Mouse (Mus musculus) brain, embryonic 14.5 days (tissue): Measurements from ENCODE around the gene Enthd1. TPM values are rescaled to one million over a fixed set of nuclear protein-coding genes. Genes with fewer than 3 reads are reported as not detected.
A peak's percentile ranks its signal among the peaks of the same experiment; 100 is the strongest.

Experiments
- DNase-seq: peaks from one replicate; pipeline ENCODE4 v3.0.0-alpha.2; 2011; ENCODE audit warnings: low read depth
- CTCF ChIP-seq: fragments of 200-500 bp; IDR thresholded peaks from 2 replicates; pipeline ENCODE4 v1.5.1; 2012; ENCODE audit warnings: inconsistent platforms, mild to moderate bottlenecking, moderate library complexity, borderline replicate concordance; ENCODE audit not compliant: insufficient read depth, insufficient read length; ENCODE audit errors: extremely low read depth
- POLR2A ChIP-seq: fragments of 200-500 bp; IDR thresholded peaks from 2 replicates; pipeline ENCODE4 v1.6.1; 2012; ENCODE audit warnings: mild to moderate bottlenecking, inconsistent platforms, borderline replicate concordance; ENCODE audit not compliant: poor library complexity, insufficient read depth, insufficient read length, severe bottlenecking; ENCODE audit errors: extremely low read depth
- polyA plus RNA-seq: library from polyadenylated mRNA; depleted of rRNA; stranded (reverse); fragments of >200 nt; gene quantifications from 2 replicates; pipeline ENCODE4 v1.2.3, GENCODE M21; 2012

Enthd1 gene
- polyA plus RNA-seq, 1 experiment, result not detected

GRCm38 (mm10) chr15:80491505-80491904 is 73.5 kb downstream of the Enthd1 start:
- no peak for DNase-seq
- TF ChIP-seq CTCF, result no peak
- no peak for TF ChIP-seq POLR2A

GRCm38 (mm10) chr15:80490151-80490550 is 74.8 kb downstream of the Enthd1 start:
- no peak for TF ChIP-seq CTCF
- TF ChIP-seq POLR2A, result no peak
- DNase-seq, result no peak

GRCm38 (mm10) chr15:80488658-80489057 is 76.3 kb downstream of the Enthd1 start:
- TF ChIP-seq CTCF (no peak), POLR2A (no peak)
- DNase-seq, result no peak

- no peak for TF ChIP-seq CTCF
- TF ChIP-seq POLR2A, result no peak
- no peak for DNase-seq
These were observed 79.4 kb downstream of the Enthd1 start for GRCm38 (mm10) chr15:80485601-80486000.

- TF ChIP-seq CTCF (no peak), POLR2A (no peak)
- peak; percentile 88 for DNase-seq
These were observed 81.8 kb downstream of the Enthd1 start for GRCm38 (mm10) chr15:80483041-80483705.

- DNase-seq, result peak; percentile 50
- TF ChIP-seq CTCF (no peak), POLR2A (no peak)
These were observed 82.6 kb downstream of the Enthd1 start for GRCm38 (mm10) chr15:80482348-80482747.

GRCm38 (mm10) chr15:80474429-80475002 is 90.4 kb downstream of the Enthd1 start:
- no peak for TF ChIP-seq CTCF
- TF ChIP-seq POLR2A, result no peak
- DNase-seq, result no peak

- TF ChIP-seq POLR2A (no peak), CTCF (no peak)
These were observed 97.1 kb downstream of the Enthd1 start for GRCm38 (mm10) chr15:80467876-80468275.

GRCm38 (mm10) chr15:80462106-80462505 is 102.8 kb downstream of the Enthd1 start:
- peak; percentile 55 for DNase-seq
- TF ChIP-seq CTCF (no peak), POLR2A (no peak)

More at GRCm38 (mm10) chr15:80467876-80468275, 97.1 kb downstream of the Enthd1 start:
- no peak for DNase-seq

- TF ChIP-seq POLR2A (no peak), CTCF (no peak)
- no peak for DNase-seq
These were observed 103.5 kb downstream of the Enthd1 start for GRCm38 (mm10) chr15:80461446-80461845.

- TF ChIP-seq CTCF (no peak), POLR2A (no peak)
- peak; percentile 91 for DNase-seq
These were observed 104.9 kb downstream of the Enthd1 start for GRCm38 (mm10) chr15:80460011-80460410.

GRCm38 (mm10) chr15:80457984-80458383 is 107.0 kb downstream of the Enthd1 start:
- no peak for DNase-seq
- TF ChIP-seq POLR2A (no peak), CTCF (no peak)

- TF ChIP-seq POLR2A (no peak), CTCF (no peak)
- no peak for DNase-seq
These were observed 110.5 kb downstream of the Enthd1 start for GRCm38 (mm10) chr15:80454486-80454885.
